Mouse (Mus musculus): Measurements from ENCODE around the gene Cyp8b1.

DNA sequence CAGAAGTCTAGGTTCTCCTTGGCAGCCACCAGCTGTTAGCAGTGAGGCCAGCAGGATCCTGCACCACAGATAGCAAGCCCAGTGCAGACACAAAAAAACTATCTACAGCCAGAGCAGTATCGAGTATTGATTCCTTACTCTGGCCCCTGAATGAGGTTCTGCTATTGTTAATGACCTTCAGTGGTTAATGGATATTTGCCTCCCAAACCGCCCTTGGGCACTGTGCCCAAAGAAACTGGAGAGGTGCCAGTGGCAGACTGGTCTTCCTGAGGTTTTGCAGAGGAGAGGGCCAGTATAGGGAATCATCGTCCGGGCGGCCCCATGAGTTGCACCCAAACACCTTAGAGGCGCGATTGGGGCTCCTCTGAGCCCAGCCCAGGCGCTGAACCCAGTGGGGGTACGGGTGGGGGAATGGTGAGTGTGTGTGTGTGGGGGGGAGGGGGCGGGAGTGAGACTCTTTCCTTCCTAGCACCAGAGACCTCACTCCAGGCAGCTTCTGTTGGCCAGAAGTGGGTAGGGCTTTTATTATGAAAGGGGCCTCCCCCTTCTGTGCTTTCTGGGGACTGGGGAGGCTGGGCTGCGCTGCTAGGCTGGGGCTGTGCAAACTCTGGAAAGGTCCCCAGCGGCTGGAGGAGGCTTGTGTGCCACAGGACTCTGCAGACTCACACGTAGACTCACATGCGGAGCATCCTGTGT, 34.5 kb upstream of the Cyp8b1 start, which contains the start of gene Fam198a:
- TF ChIP-seq POLR2A (IDR thresholded peaks at IDR 0.05; ENCODE audit: borderline replicate concordance, extremely low read depth, insufficient read depth, insufficient read length, poor library complexity, severe bottlenecking) (no peak), CTCF (IDR thresholded peaks at IDR 0.05; ENCODE audit: borderline replicate concordance, extremely low read depth, insufficient read depth, insufficient read length) (no peak)

Data from brain, embryonic 14.5 days (tissue).